Mouse (Mus musculus) lung, postnatal 25 days (tissue): ENCODE results near the gene Ap2b1.
A peak's percentile ranks its signal among the peaks of the same experiment; 100 is the strongest.
"Not testable (repeated sequence)": the region's sequence is repeated elsewhere in the genome, so short reads cannot be mapped to it uniquely, and the experiment has no call there.

ENCODE experiments used
- DNase-seq: peaks from one replicate; pipeline ENCODE4 v3.0.0; 2022; ENCODE audit warnings: low spot score

The Ap2b1 gene

DNA sequence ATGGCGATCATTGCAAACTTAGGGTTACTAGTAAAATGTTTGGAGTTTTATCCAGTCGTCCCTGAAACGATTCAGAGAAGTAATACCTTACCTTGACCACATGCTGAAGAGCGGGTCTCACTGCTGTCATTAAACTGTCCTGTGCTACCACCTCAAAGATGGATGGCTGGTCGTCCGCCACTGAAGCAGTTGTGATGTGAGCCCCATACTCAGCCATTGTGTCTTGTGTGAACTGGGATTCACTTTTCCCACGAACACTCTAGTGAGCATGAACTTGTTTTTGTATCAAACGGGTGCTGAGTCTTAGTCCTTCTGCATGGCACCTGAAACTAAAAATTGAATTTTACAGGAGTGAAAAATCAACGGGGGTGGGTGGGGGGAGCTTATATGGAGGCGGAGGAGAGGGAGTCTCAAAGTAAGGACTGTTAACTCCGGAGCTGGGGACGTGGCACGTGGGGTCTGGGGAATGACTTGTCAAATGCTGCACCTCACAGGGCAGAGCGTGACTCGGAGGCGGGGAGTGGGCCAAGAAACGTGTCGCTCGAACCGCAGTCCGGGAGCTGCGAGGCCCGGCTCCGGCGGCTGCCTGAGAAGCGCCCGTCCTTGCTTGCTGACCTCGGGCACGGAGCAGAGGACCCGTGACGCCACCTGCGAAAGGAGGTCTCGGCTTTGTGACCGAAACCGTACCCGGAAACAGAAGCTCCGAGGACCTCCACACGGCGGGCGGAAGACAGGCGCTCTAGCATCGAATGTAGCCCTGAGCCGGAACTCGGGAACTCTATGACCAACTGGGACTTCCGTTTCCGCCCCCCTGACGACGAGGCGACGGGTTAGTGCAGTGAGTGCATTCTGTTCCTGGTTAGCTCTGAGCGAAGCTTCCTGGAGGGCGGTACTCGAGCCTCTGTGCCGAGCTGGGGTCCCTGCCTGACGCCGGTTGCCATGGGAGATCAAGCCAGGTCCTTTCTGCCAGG is at the start of gene Ap2b1:
TSS of gene Ap2b1 (plus strand) at position 800 of the 971 bp plus-strand sequence.
- peak; percentile 97 for DNase-seq

DNA sequence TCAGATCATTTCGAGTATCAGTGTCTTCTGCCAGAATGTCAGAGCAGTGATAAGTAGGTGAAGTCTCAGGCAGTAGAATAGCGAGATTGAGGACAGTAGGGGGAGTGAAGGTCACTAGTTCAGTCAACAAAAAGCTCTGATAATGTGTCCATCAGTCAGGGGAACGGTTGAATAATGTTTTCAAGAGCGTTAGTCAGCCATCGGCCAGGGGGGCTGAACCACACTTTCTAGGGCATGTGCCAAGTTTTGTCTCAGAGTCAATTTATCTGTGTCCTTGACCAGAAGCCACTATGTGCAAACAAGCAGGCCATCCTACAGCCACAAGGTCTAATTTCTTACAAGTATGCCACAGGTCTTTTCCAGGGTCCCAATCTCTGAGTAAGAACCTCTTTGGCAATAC is 41.6 kb upstream of the Ap2b1 start:
- DNase-seq = not testable (repeated sequence)

DNA sequence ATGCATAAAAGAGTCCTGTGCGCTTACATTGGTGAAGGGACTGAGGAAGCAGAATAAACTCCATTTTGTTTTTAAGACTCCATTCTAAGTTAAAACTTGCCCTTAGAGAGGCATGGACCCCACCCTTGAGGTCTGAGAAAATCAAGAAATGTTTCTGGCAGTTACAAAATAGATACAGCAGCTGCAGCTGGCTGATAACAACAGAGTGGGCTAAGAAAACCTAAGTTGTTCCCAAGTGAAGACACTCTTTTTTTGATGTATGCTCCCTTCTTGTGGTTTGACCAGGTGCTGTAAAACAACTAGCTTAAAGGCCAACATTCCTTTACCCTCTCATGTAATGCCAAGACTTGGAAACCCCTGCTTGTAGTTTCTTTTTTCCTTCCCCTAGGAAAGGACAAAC is 36.2 kb upstream of the Ap2b1 start:
- DNase-seq = no peak

DNA sequence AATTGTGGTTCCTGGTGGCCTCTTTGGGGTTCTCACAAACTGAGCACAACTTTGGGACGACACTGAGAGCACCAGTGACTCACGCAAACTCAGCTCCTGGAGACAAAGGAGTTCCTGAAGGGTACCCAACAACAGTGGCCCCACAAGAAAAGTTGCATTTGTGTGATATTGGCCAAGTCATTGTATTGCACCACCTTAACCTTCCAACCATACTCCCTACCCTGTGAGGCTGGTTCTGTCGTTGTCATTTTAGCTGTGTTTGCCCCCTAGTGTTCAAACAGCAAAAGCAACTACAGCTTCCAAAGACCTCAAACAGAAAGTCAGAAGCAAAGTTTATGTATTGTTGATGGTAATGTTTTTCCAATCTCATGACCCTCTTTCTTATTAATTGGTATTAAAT is 35.7 kb upstream of the Ap2b1 start:
- no peak for DNase-seq

DNA sequence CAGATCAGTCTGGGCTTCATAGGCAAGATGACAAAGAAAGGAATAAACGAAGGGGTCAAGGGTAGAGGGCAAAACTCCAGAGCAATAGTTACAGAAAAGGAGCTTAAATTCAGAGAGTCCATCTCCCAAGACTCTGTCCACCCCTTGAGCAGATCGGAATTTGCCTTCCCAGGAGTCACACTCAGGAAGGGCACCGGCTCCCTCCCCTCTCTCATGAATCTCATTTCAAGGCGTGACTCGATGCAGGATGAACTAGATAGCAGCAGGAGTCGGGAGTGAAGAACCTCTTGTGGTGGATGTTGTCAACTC is 28.0 kb upstream of the Ap2b1 start:
- DNase-seq = no peak

DNA sequence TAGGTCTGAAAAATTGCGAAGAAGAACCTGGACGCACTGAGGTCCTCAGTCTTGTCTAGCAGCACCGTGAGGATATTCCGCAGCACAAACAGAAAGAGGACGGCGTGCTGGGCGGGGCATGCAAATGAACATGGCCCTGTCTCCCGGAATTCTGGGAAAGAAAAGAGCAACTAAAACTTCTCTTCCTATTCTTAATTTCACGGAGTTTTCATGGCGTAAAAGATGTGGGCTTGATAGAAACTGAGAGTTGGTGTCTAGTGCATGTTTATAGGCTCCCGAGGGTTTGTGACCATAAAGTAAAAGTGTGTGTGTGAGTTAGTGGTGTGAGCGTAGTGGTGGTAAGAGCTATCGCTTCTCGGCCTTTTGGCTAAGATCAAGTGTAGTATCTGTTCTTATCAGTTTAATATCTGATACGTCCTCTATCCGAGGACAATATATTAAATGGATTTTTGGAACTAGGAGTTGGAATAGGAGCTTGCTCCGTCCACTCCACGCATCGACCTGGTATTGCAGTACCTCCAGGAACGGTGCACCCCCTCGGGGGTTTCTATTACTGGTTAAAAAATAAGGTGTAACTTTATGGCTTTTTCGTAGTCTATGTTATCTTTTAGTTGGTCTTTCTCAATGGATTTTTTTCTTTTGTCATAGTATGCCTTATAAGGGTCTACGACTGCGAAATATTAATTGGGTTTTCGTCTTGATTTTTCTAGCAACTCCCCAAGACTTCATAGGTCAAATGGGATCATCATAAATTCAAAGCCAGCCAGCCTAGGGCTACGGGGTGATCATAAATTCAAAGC is 27.5 kb upstream of the Ap2b1 start:
- peak; percentile 78 for DNase-seq

DNA sequence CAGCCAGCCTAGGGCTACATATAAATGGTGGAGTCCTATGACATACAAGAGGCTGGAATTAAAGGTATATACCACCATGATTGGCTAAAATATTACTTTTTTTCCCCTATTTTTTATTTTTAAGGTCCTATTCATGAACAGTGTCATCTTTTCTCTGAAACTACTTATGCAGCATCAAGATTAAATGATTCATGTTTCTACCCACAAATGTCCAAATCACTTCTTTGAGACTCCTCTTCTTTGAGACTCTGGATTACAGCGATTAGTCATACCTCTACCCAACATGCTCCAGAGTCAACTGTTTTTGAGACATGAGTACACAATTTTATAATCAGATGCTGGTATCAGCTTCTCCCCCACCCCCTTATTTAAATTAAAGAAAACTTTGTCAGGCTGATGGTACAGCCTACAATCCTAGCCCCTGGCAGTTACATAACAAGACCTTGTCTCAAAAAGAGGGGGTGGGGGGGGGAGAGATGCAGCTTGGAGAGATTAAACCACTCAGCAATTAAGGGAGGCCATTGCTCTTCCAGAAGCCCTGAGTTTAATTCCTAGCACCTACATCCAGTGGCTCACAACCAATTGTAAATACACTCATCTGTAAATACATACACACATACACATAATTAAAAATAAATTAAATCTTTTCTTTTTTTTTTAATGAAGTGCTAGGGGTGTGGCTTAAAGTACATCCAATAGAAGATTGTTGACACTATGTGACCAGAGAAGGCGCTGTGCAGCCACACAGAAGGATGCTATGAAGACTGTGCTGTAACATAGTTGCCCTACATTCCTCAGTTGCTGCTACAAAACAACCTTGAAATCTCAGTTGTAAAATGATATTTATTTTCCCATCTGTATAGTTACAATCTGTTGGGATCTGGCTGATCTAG is 26.6 kb upstream of the Ap2b1 start:
- peak; percentile 16 for DNase-seq

DNA sequence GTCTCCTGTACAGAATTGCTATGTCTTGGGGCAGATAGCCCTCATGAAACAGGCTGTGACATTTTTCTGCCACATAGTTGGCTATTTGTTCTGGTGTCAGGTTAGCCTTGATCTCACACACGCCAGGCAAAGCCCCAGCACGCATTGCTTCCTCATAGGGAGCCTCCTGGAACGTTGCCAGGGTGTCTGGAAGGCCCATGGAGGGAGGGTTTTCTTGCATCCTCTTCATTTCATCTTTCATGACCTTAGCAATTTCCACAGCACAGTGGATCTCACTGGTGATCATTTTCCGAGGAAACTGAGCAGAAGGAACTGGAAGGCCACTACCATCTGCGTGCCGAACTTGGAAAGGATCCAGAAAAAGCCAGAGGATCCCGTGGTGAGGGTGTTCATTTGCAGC is 22.6 kb upstream of the Ap2b1 start:
- DNase-seq = no peak

DNA sequence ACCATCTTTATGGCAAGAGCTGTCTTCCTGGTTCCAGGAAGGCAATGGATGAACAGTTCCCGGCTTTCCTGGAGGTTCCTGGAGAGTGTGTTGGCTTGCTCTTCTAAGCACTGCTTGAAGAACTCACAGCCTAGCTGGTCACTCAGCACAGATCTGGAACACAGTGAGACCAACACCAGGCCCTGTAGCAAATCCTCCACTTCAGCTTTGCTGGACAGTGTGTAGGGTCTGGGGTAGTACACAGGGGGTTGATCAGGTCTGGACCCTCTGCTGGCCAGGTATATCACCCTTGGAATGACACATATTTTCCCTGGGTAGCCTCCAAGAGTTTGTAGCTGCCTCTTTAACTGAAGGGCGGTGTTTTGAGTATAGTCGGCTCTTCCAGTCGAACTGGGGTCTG is 19.8 kb upstream of the Ap2b1 start:
- no peak for DNase-seq

DNA sequence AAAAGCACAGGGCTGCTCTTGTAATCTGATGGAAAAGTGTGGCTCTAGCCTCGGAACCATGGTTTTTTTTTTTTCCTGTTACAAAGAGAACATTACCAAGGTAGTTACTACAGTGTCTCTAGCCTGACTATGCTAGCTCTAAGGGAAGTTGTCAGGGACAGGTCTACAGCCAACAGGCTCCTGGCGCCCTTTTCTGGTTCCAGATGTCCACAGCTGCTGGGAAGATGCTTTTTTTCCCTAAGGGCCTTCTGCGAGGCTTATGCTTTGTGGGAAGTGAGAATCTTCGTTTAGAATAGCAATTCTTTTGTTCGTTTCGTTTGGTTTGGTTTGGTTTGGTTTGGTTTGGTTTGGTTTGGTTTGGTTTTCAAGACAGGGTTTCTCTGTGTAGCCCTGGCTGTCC is 19.1 kb upstream of the Ap2b1 start:
- DNase-seq = no peak

DNA sequence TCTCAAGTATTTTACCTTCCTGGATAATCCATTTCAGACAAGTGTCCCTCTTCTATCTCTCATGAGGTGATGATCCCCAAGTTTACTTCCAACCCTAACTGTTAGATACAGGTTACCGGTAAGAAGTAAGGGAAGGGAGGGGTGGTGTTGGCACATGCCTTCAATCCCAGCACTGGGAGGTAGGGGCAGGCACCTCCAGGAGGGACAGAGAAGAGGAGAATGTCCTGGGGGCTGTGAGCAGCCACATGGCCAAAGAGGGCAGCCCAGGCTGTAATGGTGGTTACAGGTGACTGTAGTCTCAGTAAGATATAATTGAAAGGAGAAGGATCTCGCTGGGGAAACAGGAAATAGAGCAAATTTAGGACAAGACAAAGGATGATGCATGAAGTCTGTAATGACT is 16.7 kb upstream of the Ap2b1 start:
- no peak for DNase-seq

DNA sequence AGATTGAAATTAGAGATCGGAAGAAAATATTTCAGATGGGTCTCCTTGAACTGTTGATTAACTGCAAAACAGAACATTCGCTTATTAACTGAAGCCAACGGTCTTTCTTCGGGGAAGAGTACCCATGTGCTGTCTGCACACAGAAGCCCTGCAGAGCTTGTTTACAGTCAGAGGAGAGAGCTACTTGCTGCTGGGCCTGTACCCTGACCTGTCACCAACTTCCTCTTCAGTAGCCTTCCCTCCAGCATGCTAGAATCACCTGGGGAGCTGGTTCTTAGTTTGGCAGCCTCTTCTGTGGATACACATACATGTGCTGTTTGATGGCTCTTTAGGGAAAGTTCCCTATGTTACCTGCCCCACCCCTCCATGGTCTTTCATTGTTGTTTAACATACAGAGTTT is 13.2 kb upstream of the Ap2b1 start:
- no peak for DNase-seq

DNA sequence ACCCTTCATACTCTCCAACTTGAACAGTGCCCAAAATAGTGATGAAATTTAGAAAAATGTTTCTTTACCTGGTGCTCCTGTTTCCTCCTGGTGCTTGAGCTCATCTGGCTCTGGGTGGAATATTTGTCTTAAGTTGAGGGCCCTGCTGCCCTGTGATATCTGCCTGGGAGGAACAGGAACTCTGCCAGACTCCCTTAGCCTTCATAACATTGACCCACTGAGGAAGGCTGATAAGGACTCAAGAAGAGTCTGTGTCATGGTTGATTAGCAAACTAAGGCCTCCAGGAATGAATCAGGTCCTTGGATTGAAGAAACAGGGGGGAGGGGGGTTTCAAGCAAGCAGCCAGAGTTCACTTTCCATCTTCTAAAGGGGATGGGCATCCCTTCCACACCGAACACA is 12.3 kb upstream of the Ap2b1 start, which contains the start of gene Slfn14:
TSS of gene Slfn14 (minus strand) at position 161 of the 400 bp plus-strand sequence.
- no peak for DNase-seq

DNA sequence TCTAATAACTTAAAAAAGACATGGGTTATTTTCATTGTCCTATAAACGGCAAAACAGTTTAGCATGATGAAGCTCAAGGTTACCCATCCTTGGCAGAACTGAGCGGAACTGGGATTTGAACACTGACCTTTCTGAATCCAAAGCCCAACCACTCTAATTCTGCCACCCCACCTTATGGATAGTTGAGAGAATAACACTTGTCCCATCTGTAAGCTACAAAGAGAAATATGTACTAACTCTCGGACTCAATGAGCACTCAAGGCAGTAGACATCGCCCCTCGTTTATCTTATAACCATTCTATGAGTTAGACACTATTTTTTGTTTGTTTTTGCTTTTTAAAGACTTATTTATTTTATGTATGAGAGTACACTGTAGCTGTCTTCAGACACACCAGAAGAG is 9.8 kb upstream of the Ap2b1 start:
- no peak for DNase-seq

DNA sequence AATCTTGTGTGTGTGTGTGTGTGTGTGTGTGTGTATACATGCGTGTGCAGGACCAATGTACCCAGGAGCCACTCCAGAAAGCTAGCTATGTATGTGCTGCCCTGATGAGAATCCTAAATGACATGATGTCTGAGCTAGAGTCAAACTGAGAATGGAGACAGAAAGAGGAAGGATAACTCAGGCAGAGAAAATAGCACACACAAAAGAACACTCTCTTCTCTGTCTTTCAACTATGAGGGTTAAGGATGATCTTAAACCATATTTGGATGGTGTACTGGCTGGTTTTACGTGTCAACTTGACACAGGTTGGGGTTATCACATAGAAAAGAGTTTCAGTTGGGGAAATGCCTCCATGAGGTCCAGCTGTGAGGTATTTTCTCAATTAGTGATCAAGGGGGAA is 9.2 kb upstream of the Ap2b1 start:
- no peak for DNase-seq

DNA sequence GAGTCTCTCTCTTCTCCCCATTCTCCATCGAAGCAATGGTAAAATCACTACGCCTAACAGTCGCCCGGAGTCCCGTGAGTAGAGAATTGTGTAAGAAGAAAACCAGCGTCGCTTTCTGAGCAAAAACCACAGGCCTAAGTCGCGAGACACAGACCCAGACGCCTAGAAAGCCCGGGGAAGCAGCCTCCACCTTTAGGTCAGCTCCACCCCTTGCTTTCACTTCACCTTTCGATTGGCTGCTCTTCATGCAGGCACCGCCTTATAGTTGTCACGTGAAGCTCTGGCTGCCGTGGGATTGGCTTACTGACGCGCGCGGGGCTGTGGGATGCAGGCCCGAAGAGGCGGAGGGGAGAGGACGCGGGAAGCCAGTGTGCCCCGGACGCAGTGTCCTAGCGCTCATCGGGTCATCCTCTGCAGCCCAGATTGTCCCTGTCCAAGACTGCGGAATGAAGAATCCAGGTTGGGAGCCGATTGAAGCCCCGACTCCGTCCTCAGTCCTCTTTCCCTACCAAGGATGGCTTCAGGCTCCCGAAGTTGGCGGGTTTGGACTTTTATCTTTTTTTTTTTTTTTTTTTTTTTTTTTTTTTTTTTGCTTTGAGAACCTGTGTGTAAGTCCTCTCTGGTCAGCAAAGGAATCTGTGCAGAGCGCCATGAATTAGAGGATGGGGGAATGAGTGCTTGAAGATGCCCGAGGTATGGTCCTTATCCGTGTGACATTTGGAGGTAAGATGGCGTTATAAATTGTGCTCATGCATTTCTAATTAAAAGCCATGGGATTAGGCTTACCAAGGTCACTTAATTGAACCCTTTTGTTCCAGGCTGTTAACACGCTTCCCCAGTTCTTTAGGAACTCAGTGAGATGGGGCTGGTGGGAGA is 7.2 kb upstream of the Ap2b1 start:
- peak; percentile 98 for DNase-seq

DNA sequence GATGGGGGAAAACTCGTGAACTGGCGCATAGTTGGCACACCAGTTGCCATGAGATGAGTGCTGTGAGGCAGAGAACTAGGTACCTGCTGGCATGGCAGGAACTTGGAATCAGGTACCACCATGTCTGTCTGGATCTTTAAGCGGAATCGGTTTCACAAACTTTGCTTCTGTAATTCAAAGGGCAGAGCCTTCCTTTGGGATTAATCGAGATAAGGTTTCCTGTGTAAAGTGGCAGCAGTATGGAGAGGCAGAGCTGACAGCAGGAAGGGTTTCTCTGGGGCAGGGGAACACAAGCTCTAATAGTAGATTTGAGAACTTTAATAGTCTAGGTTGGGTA is 6.6 kb upstream of the Ap2b1 start:
- no peak for DNase-seq

DNA sequence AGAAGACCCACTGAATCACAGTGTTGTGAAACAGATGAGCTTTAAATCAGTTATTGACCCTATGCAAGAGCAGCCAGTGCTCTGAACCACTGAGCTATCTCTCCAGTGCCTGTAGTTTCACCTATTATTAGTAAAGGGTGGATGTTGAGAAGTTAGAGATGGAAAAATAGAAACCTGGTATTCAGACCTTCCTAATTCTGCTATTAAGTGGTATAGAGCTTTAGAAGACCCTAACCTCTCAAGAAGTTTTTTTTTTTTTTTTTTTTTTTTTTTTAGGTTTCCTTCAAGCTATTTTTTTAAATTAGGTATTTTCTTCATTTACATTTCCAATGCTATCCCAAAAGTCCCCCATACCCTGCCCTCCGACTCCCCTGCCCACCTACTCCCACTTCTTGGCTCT is 5.6 kb upstream of the Ap2b1 start:
- DNase-seq = no peak

DNA sequence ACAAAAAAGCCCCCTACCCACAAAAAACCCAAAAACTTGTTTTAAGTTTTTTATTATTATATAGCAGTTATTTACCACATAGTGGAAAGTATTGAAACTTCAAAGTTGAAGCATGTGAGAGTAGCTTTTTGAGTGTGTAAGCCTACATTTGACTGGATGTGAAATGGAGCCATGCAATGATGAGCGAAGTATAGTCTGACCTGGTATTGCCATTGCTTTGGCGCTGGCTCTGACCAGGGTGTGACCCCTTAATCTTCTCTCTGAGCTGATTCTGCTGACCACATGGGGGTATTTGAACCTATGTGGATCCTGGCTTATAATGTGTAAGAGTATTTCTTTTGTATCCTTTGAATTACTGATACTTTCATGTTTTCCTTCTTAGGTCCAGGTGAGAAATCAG is 4.7 kb upstream of the Ap2b1 start:
- DNase-seq = no peak

DNA sequence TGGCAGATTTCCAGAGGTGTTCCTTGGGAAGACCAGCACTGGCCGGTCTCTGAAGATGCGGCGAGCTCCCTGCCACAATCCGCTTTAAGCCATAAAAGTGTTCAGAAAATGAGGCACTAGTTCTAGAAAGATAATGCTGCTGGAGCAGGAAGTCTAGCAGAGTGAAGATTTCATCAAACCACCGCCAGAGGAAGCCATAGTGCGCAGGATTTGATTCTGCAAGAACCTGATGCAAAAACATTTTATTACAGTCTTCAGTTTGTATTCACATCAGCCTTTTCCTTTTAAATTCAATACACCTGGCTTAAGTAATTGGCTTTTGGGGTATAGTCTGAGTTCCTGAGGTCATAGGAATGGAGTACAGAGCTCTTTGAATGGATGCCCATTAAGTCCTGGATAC is 1.0 kb upstream of the Ap2b1 start:
- DNase-seq = no peak

DNA sequence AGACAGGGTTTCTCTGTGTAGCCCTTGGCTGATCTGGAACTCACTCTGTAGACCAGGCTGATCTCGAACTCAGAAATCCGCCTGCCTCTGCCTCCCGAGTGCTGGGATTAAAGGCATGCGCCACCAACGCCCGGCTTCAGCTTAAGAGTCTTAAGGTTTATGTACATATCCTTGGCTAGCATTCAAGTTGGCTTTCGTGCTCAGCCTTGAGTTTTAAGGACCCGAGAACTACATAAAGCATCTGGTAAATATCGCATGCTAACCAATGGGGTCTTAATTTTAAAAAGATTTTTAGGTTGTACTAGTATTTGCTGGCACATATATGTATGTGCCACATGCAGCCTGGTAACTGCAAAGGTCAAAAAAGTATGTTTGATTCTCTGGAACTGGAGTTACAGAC is 900 bp downstream of the Ap2b1 start:
- no peak for DNase-seq
